Mouse (Mus musculus): ENCODE data around the gene Fndc5.

Fndc5 gene

GRCm38 (mm10) chr4:129124652-129125146 is 12.1 kb upstream of the Fndc5 start:
- no peak for DNase-seq (ENCODE audit: low spot score in 2 of 2)

- peak; percentile 51 to 58 for DNase-seq (ENCODE audit: low spot score in 2 of 2)
Observed at GRCm38 (mm10) chr4:129125736-129126451, 10.9 kb upstream of the Fndc5 start.

GRCm38 (mm10) chr4:129128582-129129338 is 8.0 kb upstream of the Fndc5 start:
- DNase-seq (ENCODE audit: low spot score in 2 of 2): no peak

GRCm38 (mm10) chr4:129129387-129129786 is 7.4 kb upstream of the Fndc5 start:
- DNase-seq (ENCODE audit: low spot score in 2 of 2): no peak

GRCm38 (mm10) chr4:129130149-129130548 is 6.7 kb upstream of the Fndc5 start:
- DNase-seq (ENCODE audit: low spot score in 2 of 2): no peak

GRCm38 (mm10) chr4:129130755-129131303 is 6.0 kb upstream of the Fndc5 start:
- no peak for DNase-seq (ENCODE audit: low spot score in 2 of 2)

- peak in 1 of 2 experiments; percentile 65 for DNase-seq (ENCODE audit: low spot score in 2 of 2)
Observed at GRCm38 (mm10) chr4:129134799-129135585, 1.8 kb upstream of the Fndc5 start.

DNA sequence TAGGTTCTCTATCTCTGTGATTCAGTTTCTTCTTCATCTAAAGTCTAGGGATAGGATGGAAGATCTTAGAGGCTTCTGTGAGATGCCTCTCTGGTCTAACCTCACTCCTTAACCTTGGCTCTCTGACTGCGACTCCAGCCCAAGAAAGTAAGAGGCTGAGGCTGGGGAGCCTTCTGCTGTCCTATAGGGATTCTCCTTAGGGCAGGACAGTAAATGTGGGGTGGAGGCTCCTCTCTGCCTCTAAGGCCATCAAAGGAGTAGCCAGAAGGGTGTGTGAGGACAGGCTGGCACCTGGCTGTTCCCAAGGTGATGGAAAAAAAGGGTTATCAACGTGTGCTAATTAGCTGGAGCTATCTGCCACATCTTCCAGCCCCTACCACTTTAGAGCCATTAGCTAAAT is 1.2 kb upstream of the Fndc5 start:
- no peak for DNase-seq (ENCODE audit: low spot score in 2 of 2)

- no peak for DNase-seq (ENCODE audit: low spot score in 2 of 2)
Observed at GRCm38 (mm10) chr4:129136189-129136578, 615 bp upstream of the Fndc5 start.

GRCm38 (mm10) chr4:129137392-129138321 is 858 bp downstream of the Fndc5 start:
- no peak for DNase-seq (ENCODE audit: low spot score in 2 of 2)

DNA sequence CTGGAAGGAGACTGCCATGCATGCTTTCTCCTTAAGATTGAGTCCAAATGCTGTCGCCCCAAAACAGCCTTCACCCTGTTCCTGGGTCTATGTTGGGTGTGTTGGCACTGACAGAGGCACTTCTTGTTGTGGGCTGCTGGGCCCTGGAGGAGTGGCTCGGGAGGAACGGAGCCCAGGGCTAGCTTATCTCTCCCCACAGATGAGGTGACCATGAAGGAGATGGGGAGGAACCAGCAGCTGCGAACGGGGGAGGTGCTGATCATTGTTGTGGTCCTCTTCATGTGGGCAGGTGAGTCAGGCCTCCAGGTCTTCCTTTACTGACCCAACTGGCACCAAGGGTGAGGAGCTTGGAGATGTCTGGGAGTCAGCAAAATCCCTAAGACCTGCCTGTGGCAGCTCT is 2.8 kb downstream of the Fndc5 start:
- no peak for DNase-seq (ENCODE audit: low spot score in 2 of 2)

GRCm38 (mm10) chr4:129140808-129141207 is 4.0 kb downstream of the Fndc5 start:
- DNase-seq (ENCODE audit: low spot score in 2 of 2): no peak

GRCm38 (mm10) chr4:129141560-129142438 is 5.0 kb downstream of the Fndc5 start:
- peak; percentile 64 to 72 for DNase-seq (ENCODE audit: low spot score in 2 of 2)

DNA sequence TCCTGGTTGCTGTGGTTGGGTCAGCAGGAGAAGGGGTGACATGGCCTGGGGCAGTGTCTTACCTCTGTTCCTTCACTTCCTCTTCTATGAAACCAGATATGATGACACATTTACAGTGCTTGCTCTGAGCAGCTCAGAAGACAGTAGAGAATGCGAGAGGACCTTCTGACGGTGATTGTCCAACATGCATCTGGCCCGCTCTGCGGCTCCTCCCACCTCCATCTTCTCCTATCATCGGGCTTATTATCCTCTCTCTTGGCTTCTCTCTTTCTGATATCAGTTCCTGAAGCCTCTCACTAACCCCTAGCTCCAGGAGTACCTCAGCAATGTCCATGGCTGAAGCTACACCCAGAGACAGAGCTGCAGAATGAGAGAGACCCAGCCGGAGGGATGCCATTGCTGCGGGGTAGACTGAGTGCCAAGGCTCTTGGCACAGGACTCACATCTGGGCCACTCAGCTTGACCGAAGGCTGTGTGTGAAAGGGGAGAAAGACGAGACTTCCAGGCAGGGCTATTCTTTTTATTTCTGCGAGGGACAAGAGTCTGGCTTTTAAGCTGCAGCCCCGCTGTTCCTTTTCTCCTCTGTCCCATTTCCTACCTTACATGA is 5.7 kb downstream of the Fndc5 start:
- DNase-seq (ENCODE audit: low spot score in 2 of 2): no peak

DNA sequence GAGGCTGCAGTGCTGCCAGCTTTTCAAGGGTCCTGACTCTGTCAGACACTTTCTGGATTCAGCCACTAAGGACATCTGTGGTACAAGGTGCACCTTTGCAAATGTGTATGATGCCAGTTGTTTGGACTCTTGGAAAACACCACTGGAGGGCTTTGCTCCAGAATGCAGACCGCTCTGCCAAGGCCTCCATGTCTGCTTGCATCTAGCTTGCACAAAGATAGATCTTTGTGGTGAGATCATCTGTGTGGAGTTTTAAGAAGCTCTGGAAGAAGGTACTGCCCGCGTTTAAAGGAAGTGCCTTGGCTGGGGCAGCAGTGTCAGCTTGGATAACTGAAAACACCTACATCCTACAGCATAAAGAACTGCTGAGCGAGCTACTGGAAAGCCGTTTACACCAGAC is 6.7 kb downstream of the Fndc5 start:
- no peak for DNase-seq (ENCODE audit: low spot score in 2 of 2)

- DNase-seq (ENCODE audit: low spot score in 2 of 2): no peak
Observed at GRCm38 (mm10) chr4:129144401-129145367, 7.9 kb downstream of the Fndc5 start.

GRCm38 (mm10) chr4:129145411-129145810 is 8.6 kb downstream of the Fndc5 start:
- DNase-seq (ENCODE audit: low spot score in 2 of 2): no peak

- no peak for DNase-seq (ENCODE audit: low spot score in 2 of 2)
Observed at GRCm38 (mm10) chr4:129145943-129146342, 9.1 kb downstream of the Fndc5 start.
